Mouse (Mus musculus) CH12.LX (cell line): Measurements from ENCODE around the gene Ces1a.

Source experiments
- CHD1 ChIP-seq: IDR thresholded peaks from 2 replicates; pipeline ENCODE4 v1.6.1; 2012; ENCODE audit warnings: low read depth, low read length, improper control_type of control experiment, inconsistent platforms
- CTCF ChIP-seq, 2 experiments: IDR thresholded peaks in 1 of 2; conservative IDR thresholded peaks in 1 of 2; 2 replicates each; pipeline ENCODE4 v1.5.1; 2011 to 2012; ENCODE audit warnings: low read depth in 2 of 2, low read length in 2 of 2, improper control_type of control experiment in 1 of 2, inconsistent platforms in 1 of 2, mild to moderate bottlenecking in 1 of 2, moderate library complexity in 1 of 2
- EP300 ChIP-seq: IDR thresholded peaks from 2 replicates; pipeline ENCODE4 v1.6.1; 2011; ENCODE audit warnings: low read length, improper control_type of control experiment
- MAX ChIP-seq: IDR thresholded peaks from 2 replicates; pipeline ENCODE4 v1.6.1; 2011; ENCODE audit warnings: low read length, improper control_type of control experiment
- MAZ ChIP-seq: IDR thresholded peaks from 2 replicates; pipeline ENCODE4 v1.6.1; 2012; ENCODE audit warnings: low read depth, mild to moderate bottlenecking, inconsistent platforms, low read length, improper control_type of control experiment, moderate library complexity
- MEF2A ChIP-seq: IDR thresholded peaks from 2 replicates; pipeline ENCODE4 v1.6.1; 2014; ENCODE audit warnings: low read depth, mild to moderate bottlenecking, inconsistent platforms, low read length, improper control_type of control experiment, borderline replicate concordance
- MXI1 ChIP-seq: IDR thresholded peaks from 2 replicates; pipeline ENCODE4 v1.6.1; 2011; ENCODE audit warnings: mild to moderate bottlenecking, low read depth, low read length, improper control_type of control experiment
- POLR2A ChIP-seq: IDR thresholded peaks from 2 replicates; pipeline ENCODE4 v1.6.1; 2011; ENCODE audit warnings: low read depth, mild to moderate bottlenecking, improper control_type of control experiment, low read length
- SMC3 ChIP-seq: IDR thresholded peaks from 2 replicates; pipeline ENCODE4 v1.6.1; 2011; ENCODE audit warnings: low read depth, low read length, improper control_type of control experiment
- TCF12 ChIP-seq: IDR thresholded peaks from 2 replicates; pipeline ENCODE4 v1.6.1; 2014; ENCODE audit warnings: low read depth, mild to moderate bottlenecking, inconsistent platforms, low read length, improper control_type of control experiment
- USF1 ChIP-seq: IDR thresholded peaks from 2 replicates; pipeline ENCODE4 v1.6.1; 2014; ENCODE audit warnings: low read depth, mild to moderate bottlenecking, inconsistent platforms, low read length, improper control_type of control experiment
- ZC3H11A ChIP-seq: IDR thresholded peaks from 2 replicates; pipeline ENCODE4 v1.6.1; 2012; ENCODE audit warnings: low read depth, mild to moderate bottlenecking, inconsistent platforms, low read length, improper control_type of control experiment
- ZNF384 ChIP-seq: IDR thresholded peaks from 2 replicates; pipeline ENCODE4 v1.6.1; 2012; ENCODE audit warnings: low read depth, low read length, improper control_type of control experiment, inconsistent platforms

DNA sequence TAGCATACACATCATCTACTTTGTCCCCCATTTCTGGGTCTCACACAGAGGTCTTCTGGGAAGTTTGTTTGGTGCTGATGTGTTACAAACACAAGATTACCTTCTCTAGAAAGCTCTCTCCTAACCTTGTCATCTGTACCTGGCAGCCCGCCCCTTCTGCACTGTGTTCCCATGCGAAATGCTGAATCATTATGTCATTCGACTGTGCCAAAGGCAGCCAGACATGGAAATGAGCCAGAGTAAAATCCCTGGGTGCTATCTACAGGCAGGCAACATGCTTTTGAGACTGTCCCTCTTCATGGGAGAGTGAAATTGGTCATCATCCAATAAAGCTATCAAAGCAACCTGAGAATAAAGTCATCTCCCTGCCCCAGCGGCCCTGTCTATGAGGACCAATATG lies 27.3 kb upstream of the Ces1a start:
- TF ChIP-seq POLR2A (no peak), MAX (no peak), CTCF (conservative IDR thresholded peaks at IDR 0.05 in 1 of 2, IDR thresholded peaks at IDR 0.05 in 1 of 2; ENCODE audit: low read depth in 2 of 2, low read length in 2 of 2) (no peak), CHD1 (no peak), TCF12 (no peak), MXI1 (no peak), ZNF384 (no peak), MEF2A (no peak), USF1 (no peak), EP300 (no peak), SMC3 (no peak), MAZ (no peak), ZC3H11A (no peak)
